Mouse (Mus musculus): ENCODE measurements around the gene Spock2.
"Not testable (repeated sequence)": the region's sequence is repeated elsewhere in the genome, so short reads cannot be mapped to it uniquely, and the experiment has no call there.

The Spock2 gene

GRCm38 (mm10) chr10:60108321-60109111 is 2.5 kb downstream of the Spock2 start:
- no peak for DNase-seq (ENCODE audit: low read depth, low spot score)

DNA sequence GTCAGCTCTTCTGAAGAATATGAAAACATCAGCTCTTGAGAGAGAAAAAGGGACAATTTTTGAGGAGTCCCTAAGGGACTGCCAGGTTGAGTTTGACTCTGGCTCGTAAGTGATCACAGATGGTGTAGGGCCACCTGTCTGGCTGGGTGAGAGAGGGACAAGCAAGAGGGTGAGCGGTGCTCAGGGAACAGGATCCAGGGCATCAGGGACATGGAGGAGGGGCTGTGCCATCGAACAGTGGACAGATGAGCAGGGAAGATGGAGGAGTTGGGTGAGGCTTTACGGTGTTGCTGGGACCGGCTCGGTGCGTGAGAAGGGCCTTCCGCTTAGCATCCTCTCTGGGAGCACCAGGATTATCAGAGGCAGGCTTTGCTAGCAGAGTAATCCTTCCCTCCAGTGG is 3.3 kb downstream of the Spock2 start:
- DNase-seq (ENCODE audit: low read depth, low spot score) = no peak

DNA sequence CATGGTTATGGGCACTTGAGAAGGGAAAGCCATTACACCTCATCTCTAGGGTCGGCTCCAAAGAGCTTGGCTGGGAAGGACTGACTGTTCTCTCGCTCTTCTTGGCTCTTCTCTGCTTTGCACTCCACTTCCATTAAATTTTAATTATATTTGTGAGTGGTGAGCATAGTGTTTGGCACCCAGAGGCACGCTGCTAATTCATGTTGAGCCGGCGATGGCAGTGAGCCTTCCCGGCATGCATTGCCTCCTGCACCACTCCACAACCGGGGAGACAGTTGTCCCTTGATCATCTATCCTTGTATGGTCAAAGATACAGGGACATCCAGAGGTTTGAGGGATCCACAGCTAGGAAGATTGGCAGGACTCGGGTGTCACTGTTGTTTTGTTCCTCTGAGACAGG is 4.0 kb downstream of the Spock2 start:
- DNase-seq (ENCODE audit: low read depth, low spot score) = no peak

- DNase-seq (ENCODE audit: low read depth, low spot score) = no peak
Observed at GRCm38 (mm10) chr10:60110908-60111475, 5.0 kb downstream of the Spock2 start.

DNA sequence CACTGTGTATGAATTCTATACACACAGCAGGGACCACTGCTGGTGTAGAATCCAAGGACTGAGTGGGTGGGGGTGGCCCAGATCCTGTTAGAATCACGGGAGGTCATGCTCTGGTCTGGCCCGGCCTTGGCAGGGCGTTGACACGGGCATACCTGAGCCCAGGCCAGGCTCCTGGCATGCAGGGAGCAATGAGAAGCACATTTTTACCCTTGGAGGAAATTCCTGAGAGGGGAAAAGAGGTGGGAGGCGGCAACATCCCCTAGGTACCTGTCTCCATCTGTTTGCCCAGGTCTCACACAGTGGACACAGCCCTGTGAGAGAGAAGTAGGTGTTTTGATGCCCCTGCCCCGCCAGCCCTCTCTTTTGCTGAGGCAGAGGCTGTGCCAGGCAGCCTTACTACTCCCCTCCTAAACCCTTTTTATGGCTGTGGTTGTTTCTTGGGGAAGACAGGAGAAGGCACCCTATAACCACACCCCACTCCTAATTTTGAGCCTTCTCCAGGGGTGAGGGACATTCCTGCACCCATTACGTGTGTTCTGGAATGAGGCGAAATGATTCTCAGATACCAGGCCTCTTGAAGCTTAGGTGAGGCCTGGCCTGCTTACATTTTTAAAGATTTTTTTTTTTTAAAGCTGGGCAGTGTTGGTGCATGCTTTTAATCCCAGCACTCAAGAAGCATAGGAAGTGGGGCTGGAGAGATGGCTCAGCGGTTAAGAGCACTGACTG is 8.1 kb downstream of the Spock2 start:
- no peak for DNase-seq (ENCODE audit: low read depth, low spot score)

- DNase-seq (ENCODE audit: low read depth, low spot score) = no peak
Observed at GRCm38 (mm10) chr10:60115345-60116185, 9.5 kb downstream of the Spock2 start.

GRCm38 (mm10) chr10:60116997-60117396 is 11.0 kb downstream of the Spock2 start:
- no peak for DNase-seq (ENCODE audit: low read depth, low spot score)

GRCm38 (mm10) chr10:60118464-60118863 is 12.4 kb downstream of the Spock2 start:
- no peak for DNase-seq (ENCODE audit: low read depth, low spot score)

- no peak for DNase-seq (ENCODE audit: low read depth, low spot score)
Observed at GRCm38 (mm10) chr10:60120630-60121029, 14.6 kb downstream of the Spock2 start.

DNA sequence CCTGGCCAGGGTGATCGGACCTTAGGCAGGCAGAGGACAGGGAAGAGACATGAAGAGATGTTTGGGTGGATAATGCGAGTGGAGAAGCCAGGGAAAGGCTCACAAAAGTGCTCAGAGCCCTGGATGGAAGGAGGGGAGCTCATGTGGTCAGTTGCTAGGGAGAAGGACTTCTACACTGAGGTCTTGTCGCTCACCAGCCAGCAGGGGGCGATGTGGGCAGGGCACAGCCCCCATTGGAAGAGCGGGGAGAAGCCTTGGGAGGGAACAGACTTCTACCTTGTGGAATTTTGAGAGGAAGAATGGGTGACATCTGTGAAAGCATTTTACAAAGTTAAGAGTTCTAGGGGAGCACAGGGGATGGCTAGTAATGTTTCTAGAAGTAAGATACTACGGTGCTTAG is 18.1 kb downstream of the Spock2 start:
- DNase-seq (ENCODE audit: low read depth, low spot score) = no peak

- DNase-seq (ENCODE audit: low read depth, low spot score) = no peak
Observed at GRCm38 (mm10) chr10:60125529-60126327, 19.7 kb downstream of the Spock2 start.

DNA sequence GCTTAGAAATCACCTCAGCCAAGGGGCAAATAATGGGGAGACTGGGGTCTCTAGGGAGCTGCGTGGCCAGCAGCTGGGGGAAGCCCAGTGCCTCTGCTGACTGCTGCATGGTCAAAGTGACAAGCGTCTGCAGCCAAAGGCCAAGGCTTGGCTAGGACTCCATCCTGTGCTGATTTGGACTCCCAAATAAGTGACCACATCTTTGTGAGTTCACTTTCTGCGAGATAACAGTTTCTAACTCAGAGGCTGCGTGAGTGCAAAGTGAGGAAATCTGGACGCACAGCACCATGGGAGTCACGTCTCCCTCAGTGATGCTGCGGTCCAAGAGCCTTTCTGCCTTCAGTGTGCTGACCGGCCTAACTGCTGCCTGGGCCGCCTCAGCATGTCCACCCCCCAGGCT is 22.3 kb downstream of the Spock2 start:
- no peak for DNase-seq (ENCODE audit: low read depth, low spot score)

- DNase-seq (ENCODE audit: low read depth, low spot score) = no peak
Observed at GRCm38 (mm10) chr10:60130504-60130903, 24.5 kb downstream of the Spock2 start.

DNA sequence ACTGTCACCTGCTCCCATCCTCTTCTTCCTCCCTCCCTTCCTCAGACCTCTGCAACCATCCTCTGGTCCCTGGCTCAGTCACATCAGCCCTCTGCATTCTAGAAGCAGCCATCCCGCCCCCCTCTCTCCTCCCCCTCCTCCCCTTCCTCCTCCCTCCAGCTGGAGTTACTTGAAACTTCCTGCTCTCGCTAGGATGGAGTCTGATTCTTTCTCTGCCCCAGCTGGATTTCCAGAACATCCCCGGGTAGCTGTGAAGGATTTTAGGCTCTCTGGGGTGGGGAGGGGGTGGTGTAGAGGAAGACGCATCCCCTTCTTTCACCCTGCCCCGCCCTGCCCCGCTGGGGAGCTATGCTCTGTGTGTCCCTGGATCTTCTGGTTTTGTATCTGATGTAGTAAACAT is 27.5 kb downstream of the Spock2 start:
- DNase-seq (ENCODE audit: low read depth, low spot score) = peak; percentile 30

DNA sequence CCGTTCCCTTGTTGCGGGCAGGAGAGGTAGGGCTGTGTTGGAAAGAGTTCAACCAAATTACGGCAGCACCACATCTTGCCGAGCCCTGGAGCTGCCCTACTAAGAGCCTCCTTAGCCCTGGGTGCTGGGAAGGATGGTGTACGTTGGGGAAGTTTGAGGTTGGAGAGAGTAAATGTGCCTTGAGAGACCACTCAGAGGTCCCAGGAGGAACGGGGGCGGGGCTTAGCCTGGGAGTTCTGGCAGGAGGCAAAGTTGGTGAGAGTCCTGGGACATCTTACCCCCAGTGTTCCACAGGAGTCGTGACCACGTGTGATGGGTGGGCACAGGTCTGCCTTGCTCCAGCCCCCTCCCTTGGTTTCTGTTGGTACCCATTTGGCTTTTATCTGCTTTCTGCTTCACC is 28.2 kb downstream of the Spock2 start:
- DNase-seq (ENCODE audit: low read depth, low spot score) = no peak

DNA sequence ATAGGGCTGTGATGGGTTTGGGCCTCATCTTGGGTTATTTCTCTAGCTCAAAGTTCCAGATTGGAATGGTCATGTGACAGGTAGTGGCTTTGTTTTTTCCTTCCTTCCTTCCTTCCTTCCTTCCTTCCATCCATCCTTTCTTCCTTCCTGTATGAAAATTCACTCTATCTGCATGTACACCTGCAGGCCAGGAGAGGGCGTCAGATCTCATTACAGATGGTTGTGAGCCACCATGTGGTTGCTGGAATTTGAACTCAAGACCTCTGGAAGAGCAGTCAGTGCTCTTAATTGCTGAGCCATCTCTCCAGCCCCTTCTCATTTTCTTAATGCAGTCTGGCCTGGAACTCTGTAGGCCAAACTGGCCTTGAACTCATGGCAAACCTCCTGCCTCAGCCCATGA is 30.0 kb downstream of the Spock2 start:
- not testable (repeated sequence) for DNase-seq (ENCODE audit: low read depth, low spot score)

DNA sequence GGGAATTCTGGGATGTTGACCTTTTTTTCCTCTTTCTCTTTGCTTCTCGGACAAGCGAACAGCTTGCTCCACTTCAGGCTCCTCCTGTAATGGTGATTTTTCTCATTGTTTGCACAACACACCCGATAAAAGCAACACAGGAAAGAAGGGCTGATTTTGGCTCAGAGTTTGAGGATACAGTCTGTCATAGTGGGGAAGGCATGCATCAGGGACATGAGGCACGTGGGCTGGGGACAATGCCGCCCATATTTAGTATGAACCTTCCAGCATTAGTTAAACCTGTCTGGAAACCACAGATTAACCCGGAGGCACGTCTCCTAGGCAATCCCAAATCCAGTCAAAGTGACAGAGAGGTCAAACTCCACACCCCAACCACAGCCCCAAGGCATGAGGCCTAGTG is 30.9 kb downstream of the Spock2 start:
- DNase-seq (ENCODE audit: low read depth, low spot score) = no peak

GRCm38 (mm10) chr10:60138680-60139079 is 32.7 kb downstream of the Spock2 start:
- DNase-seq (ENCODE audit: low read depth, low spot score) = no peak

GRCm38 (mm10) chr10:60140751-60141150 is 34.7 kb downstream of the Spock2 start:
- no peak for DNase-seq (ENCODE audit: low read depth, low spot score)

- DNase-seq (ENCODE audit: low read depth, low spot score) = no peak
Observed at GRCm38 (mm10) chr10:60141656-60142160, 35.7 kb downstream of the Spock2 start.
